Mouse (Mus musculus): ENCODE measurements around the gene Gm20914.
"Not testable (repeated sequence)": the region's sequence is repeated elsewhere in the genome, so short reads cannot be mapped to it uniquely, and the experiment has no call there.

Gene Gm20914

GRCm38 (mm10) chrY:5725678-5726077, at the start of gene Gm20914:
Gene Gm20914, plus strand, starts transcription at chrY:5725978.
- DNase-seq = not testable (repeated sequence)
